Mouse (Mus musculus): ENCODE results near the gene Shmt2.

GRCm38 (mm10) chr10:127513501-127514091 lies 8.6 kb downstream of the Shmt2 start:
- TF ChIP-seq TCF3 (IDR thresholded peaks at IDR 0.05; ENCODE audit: insufficient read length, low read depth) (no peak), POLR2A (IDR thresholded peaks at IDR 0.05; ENCODE audit: insufficient read length, low read depth) (no peak)
